Mouse (Mus musculus): ENCODE data around the gene Gm13199. TPM values are rescaled to one million over a fixed set of nuclear protein-coding genes. Genes with fewer than 3 reads are reported as not detected.

Gene Gm13199
- 1 to 10 TPM; 2.5 to 3.3 TPM for total RNA-seq (2023)

GRCm38 (mm10) chr2:5862834-5863233, at the start of gene Gm13199:
TSS of gene Gm13199 (minus strand) at chr2:5862934.

GRCm38 (mm10) chr2:5894843-5895570, 32.3 kb upstream of the Gm13199 start, which contains the start of gene Sec61a2:
TSS of gene Sec61a2 (minus strand) at chr2:5895432.

GRCm38 (mm10) chr2:5844873-5845631, 17.7 kb downstream of the Gm13199 start, which contains the start of the genes Nudt5 and Cdc123:
TSS of gene Nudt5 (plus strand) at chr2:5845019.
TSS of gene Cdc123 (minus strand) at chr2:5845164.

Other genes starting within 250 kb of the Gm13199 start
- gene Camk1d, start 148.4 kb downstream of the Gm13199 start, total RNA-seq (2023): 10 to 100 TPM; 51.2 to 53.0 TPM
- gene Nudt5, start 17.9 kb downstream of the Gm13199 start, total RNA-seq (2023): 10 to 100 TPM; 26.6 to 31.5 TPM
- gene Cdc123, start 17.8 kb downstream of the Gm13199 start, total RNA-seq (2023): 10 to 100 TPM; 87.0 to 90.3 TPM
- gene Sec61a2, start 32.5 kb upstream of the Gm13199 start, total RNA-seq (2023): 10 to 100 TPM; 29.2 to 29.9 TPM
- under 1 TPM in 1 of 2 experiments, not detected in 1; 0.17 TPM for gene Dhtkd1, start 79.9 kb upstream of the Gm13199 start, total RNA-seq (2023)
- 10 to 100 TPM; 49.2 to 52.8 TPM for gene Upf2, start 88.5 kb upstream of the Gm13199 start, total RNA-seq (2023)

Measured in T-cell, adult 66 days (primary cell).